Mouse (Mus musculus): ENCODE measurements around the gene Hhat. TPM values are rescaled to one million over a fixed set of nuclear protein-coding genes. Genes with fewer than 3 reads are reported as not detected.
A peak's percentile ranks its signal among the peaks of the same experiment; 100 is the strongest.

Hhat gene
- total RNA-seq, 1 experiment: 2.8 TPM

DNA sequence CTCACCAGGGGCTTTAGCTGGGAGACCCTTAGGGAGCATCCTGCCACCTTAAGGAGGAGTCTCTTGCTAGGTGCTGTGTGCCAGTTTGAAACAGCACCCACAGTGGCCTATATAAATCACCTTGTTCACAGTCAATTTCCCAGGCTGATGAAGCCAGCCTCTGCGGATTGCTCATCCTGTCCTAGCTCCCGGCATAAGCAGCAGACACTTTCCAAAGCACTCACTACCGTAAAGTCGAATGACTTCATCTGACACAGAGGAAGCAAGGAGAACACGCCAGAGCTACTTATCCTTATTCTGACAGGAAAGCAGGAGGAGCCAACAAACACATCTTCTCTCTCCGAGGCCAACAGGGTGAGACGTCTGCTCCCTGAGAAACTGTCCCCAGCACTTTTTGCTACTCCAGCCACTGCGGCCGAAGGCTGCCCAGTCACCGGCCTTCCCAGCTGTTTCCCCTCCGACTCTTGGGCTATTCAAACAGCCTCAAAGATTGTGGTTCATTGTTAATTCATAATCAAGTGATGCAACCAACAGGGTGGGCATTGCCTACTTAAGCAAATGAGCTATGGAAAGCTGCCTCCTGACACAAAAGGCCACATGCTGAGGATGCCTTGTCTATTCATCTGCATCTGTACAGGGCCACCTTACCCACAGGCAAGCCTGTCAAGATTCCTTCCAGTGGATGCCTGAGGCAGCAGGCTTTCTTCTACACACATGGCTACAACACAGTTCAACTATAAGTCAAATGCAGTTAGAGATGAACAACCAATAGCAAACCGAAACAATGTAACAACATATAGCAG, 248.4 kb downstream of the Hhat start:
- H3K36me3 ChIP-seq (ENCODE audit: control insufficient read depth, insufficient read depth, low read length, poor library complexity, severe bottlenecking): no peaks in the 10 kb centered on the region
- TF ChIP-seq ZNF384 (IDR thresholded peaks at IDR 0.05; ENCODE audit: low read depth, low read length) (no peak), CHD2 (IDR thresholded peaks at IDR 0.05; ENCODE audit: low read depth, low read length) (no peak), MAFK (IDR thresholded peaks at IDR 0.05; ENCODE audit: insufficient read depth, low read depth, low read length) (no peak), ZC3H11A (IDR thresholded peaks at IDR 0.05; ENCODE audit: borderline replicate concordance, low read depth, low read length) (no peak), HCFC1 (IDR thresholded peaks at IDR 0.05; ENCODE audit: borderline replicate concordance, insufficient read depth, low read length) (no peak)
- no peak for DNase-seq (ENCODE audit: low read depth, low spot score)
- no peak overlapping the region for H3K9ac ChIP-seq (ENCODE audit: insufficient read depth, low read depth, low read length, poor library complexity, severe bottlenecking)
- no peak overlapping the region for H3K4me3 ChIP-seq (ENCODE audit: insufficient read depth in 1 of 2, low read depth in 1 of 2, low read length in 2 of 2, poor library complexity in 1 of 2, severe bottlenecking in 1 of 2)
- H3K27ac ChIP-seq (ENCODE audit: insufficient read depth, low read depth, low read length, poor library complexity, severe bottlenecking): no peak overlapping the region
- H3K9me3 ChIP-seq (ENCODE audit: control insufficient read depth, insufficient read depth, low read depth, low read length): no peaks in the 10 kb centered on the region
- H3K4me1 ChIP-seq (ENCODE audit: control insufficient read depth in 2 of 2, insufficient read depth in 2 of 2, low read length in 2 of 2, poor library complexity in 1 of 2): peaks cover 9 to 21% of the 10 kb centered on the region in 2 experiments; a peak in 3 of 4 replicates
- in situ Hi-C loops (cut with MboI; ENCODE audit: low sequenced_read_pairs in 2 of 2, unreplicated experiment in 2 of 2): no loop called here

DNA sequence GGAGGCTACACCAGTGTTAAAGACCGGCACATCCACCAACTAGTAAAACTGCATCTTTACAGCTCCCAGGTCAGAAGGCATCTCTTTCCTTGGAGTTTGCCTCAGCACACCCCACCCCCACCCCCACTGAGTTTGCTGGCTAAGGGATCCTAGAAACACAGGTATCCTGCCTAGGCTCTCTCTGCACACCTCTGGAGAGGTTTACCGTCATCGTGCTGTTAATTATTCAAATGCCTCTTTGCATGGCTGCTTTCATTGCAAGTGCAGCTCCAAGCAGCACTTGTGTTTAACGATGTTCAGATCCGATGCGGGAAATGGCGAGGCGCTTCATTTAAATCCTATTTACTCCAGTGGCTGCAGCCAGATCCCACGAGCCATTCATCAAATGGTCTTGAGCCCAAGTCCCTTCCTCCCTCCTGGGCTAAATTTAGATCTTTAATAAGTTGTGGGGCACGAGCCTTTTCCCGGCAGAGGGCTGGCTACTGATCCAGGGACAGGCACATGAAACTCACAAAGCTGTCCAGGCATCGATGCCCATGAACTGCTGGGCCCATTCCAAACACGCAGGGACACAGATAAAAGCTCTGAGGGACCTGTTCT, 250.1 kb downstream of the Hhat start:
- H3K9me3 ChIP-seq (ENCODE audit: control insufficient read depth, insufficient read depth, low read depth, low read length): no peaks in the 10 kb centered on the region
- in situ Hi-C loops (cut with MboI; ENCODE audit: low sequenced_read_pairs in 2 of 2, unreplicated experiment in 2 of 2): no loop called here
- H3K9ac ChIP-seq (ENCODE audit: insufficient read depth, low read depth, low read length, poor library complexity, severe bottlenecking): no peak overlapping the region
- no peak for DNase-seq (ENCODE audit: low read depth, low spot score)
- no peaks in the 10 kb centered on the region for H3K36me3 ChIP-seq (ENCODE audit: control insufficient read depth, insufficient read depth, low read length, poor library complexity, severe bottlenecking)
- H3K27ac ChIP-seq (ENCODE audit: insufficient read depth, low read depth, low read length, poor library complexity, severe bottlenecking): no peak overlapping the region
- H3K4me3 ChIP-seq (ENCODE audit: insufficient read depth in 1 of 2, low read depth in 1 of 2, low read length in 2 of 2, poor library complexity in 1 of 2, severe bottlenecking in 1 of 2): no peak overlapping the region
- peaks cover 14 to 30% of the 10 kb centered on the region in 2 experiments for H3K4me1 ChIP-seq (ENCODE audit: control insufficient read depth in 2 of 2, insufficient read depth in 2 of 2, low read length in 2 of 2, poor library complexity in 1 of 2)
- no peak for TF ChIP-seq CHD2 (IDR thresholded peaks at IDR 0.05; ENCODE audit: low read depth, low read length)
- TF ChIP-seq ZNF384 (IDR thresholded peaks at IDR 0.05; ENCODE audit: low read depth, low read length): no peak

DNA sequence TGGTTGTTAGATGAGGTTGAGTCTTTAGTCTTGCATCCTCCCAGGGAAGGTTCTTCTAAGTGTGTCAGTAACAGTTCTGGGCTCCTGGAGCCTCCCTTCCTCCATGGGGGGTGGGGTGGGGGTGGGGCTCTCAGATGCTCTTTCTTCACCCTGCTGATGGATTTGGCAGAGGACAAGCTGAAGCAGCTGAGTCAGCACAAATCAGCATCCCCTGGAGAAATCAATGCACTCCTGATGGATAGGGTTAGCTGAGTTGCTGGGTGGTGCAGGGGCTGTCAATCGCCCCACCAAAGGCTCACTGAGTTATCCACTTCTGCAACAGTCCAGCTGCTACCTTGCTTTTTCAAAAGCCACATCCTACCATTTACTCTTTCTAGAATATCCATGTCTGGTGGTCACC, 251.3 kb downstream of the Hhat start:
- H3K4me1 ChIP-seq (ENCODE audit: control insufficient read depth in 2 of 2, insufficient read depth in 2 of 2, low read length in 2 of 2, poor library complexity in 1 of 2): peaks cover 22 to 39% of the 10 kb centered on the region in 2 experiments
- no peak overlapping the region for H3K27ac ChIP-seq (ENCODE audit: insufficient read depth, low read depth, low read length, poor library complexity, severe bottlenecking)
- H3K9ac ChIP-seq (ENCODE audit: insufficient read depth, low read depth, low read length, poor library complexity, severe bottlenecking): no peak overlapping the region
- TF ChIP-seq MAFK (IDR thresholded peaks at IDR 0.05; ENCODE audit: insufficient read depth, low read depth, low read length) (peak; percentile 94), HCFC1 (IDR thresholded peaks at IDR 0.05; ENCODE audit: borderline replicate concordance, insufficient read depth, low read length) (no peak), ZNF384 (IDR thresholded peaks at IDR 0.05; ENCODE audit: low read depth, low read length) (no peak), ZC3H11A (IDR thresholded peaks at IDR 0.05; ENCODE audit: borderline replicate concordance, low read depth, low read length) (no peak), CHD2 (IDR thresholded peaks at IDR 0.05; ENCODE audit: low read depth, low read length) (no peak)
- no peaks in the 10 kb centered on the region for H3K9me3 ChIP-seq (ENCODE audit: control insufficient read depth, insufficient read depth, low read depth, low read length)
- H3K36me3 ChIP-seq (ENCODE audit: control insufficient read depth, insufficient read depth, low read length, poor library complexity, severe bottlenecking): no peaks in the 10 kb centered on the region
- DNase-seq (ENCODE audit: low read depth, low spot score): no peak
- in situ Hi-C loops (cut with MboI; ENCODE audit: low sequenced_read_pairs in 2 of 2, unreplicated experiment in 2 of 2): no loop called here
- no peak overlapping the region for H3K4me3 ChIP-seq (ENCODE audit: insufficient read depth in 1 of 2, low read depth in 1 of 2, low read length in 2 of 2, poor library complexity in 1 of 2, severe bottlenecking in 1 of 2)

DNA sequence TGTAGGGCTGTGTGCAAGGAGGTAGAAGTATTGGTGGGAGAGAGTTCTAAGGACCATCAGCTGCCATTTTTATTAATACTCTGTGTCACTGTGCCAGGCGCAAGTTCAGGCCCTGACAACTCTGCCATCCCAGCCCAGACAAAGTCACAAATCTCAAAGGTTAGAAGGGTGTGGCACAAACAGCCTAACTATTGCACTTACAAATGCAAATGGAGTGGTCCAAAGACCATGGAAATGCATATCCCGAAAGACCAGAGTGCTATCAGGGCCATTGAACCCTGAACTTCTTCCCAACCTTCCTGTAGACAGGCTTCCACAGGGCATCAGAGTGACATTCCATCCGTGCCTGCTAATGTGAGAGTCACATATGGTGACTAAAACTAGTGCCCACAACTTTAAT, 255.7 kb downstream of the Hhat start:
- peaks cover 18 to 25% of the 10 kb centered on the region in 2 experiments for H3K4me1 ChIP-seq (ENCODE audit: control insufficient read depth in 2 of 2, insufficient read depth in 2 of 2, low read length in 2 of 2, poor library complexity in 1 of 2)
- in situ Hi-C loops (cut with MboI; ENCODE audit: low sequenced_read_pairs in 2 of 2, unreplicated experiment in 2 of 2): no loop called here
- H3K36me3 ChIP-seq (ENCODE audit: control insufficient read depth, insufficient read depth, low read length, poor library complexity, severe bottlenecking): no peaks in the 10 kb centered on the region
- no peak overlapping the region for H3K4me3 ChIP-seq (ENCODE audit: insufficient read depth in 1 of 2, low read depth in 1 of 2, low read length in 2 of 2, poor library complexity in 1 of 2, severe bottlenecking in 1 of 2)
- DNase-seq (ENCODE audit: low read depth, low spot score): no peak
- H3K9ac ChIP-seq (ENCODE audit: insufficient read depth, low read depth, low read length, poor library complexity, severe bottlenecking): no peak overlapping the region
- H3K9me3 ChIP-seq (ENCODE audit: control insufficient read depth, insufficient read depth, low read depth, low read length): no peaks in the 10 kb centered on the region
- no peak overlapping the region for H3K27ac ChIP-seq (ENCODE audit: insufficient read depth, low read depth, low read length, poor library complexity, severe bottlenecking)
- TF ChIP-seq CHD2 (IDR thresholded peaks at IDR 0.05; ENCODE audit: low read depth, low read length) (no peak), MAFK (IDR thresholded peaks at IDR 0.05; ENCODE audit: insufficient read depth, low read depth, low read length) (no peak), ZC3H11A (IDR thresholded peaks at IDR 0.05; ENCODE audit: borderline replicate concordance, low read depth, low read length) (no peak)
